Mouse (Mus musculus) CH12.LX (cell line): Measurements from ENCODE around the gene Gabrg2. TPM values are rescaled to one million over a fixed set of nuclear protein-coding genes. Genes with fewer than 3 reads are reported as not detected.

Experiments used
- DNase-seq: peaks from one replicate; pipeline ENCODE4 v3.0.0-alpha.2; 2013; ENCODE audit errors: extremely low read depth
- H3K27ac ChIP-seq: 2 replicates; pipeline ENCODE4 v1.5.1; 2012; ENCODE audit warnings: low read depth, mild to moderate bottlenecking, control low read depth, moderate library complexity; ENCODE audit not compliant: insufficient read depth
- H3K27me3 ChIP-seq: replicated peaks from 2 replicates; pipeline ENCODE3; 2012; ENCODE audit warnings: inconsistent platforms
- H3K36me3 ChIP-seq, 2 experiments: replicated peaks in 1 of 2; 2 replicates each; pipeline versions ENCODE3 to v1.6.1; 2012; ENCODE audit warnings: inconsistent platforms in 1 of 2, low read length in 1 of 2, mild to moderate bottlenecking in 1 of 2, mixed read lengths in 1 of 2, moderate library complexity in 1 of 2; ENCODE audit not compliant: control insufficient read depth in 1 of 2, insufficient read depth in 1 of 2
- H3K4me1 ChIP-seq, 2 experiments: 2 replicates each; pipeline ENCODE4 v1.6.1; 2012; ENCODE audit warnings: inconsistent platforms in 1 of 2, moderate library complexity in 1 of 2; ENCODE audit not compliant: insufficient read depth in 2 of 2, control insufficient read depth in 1 of 2
- H3K4me2 ChIP-seq: 2 replicates; pipeline ENCODE4 v1.6.1; 2012; ENCODE audit warnings: low read depth, mild to moderate bottlenecking, control low read depth; ENCODE audit not compliant: poor library complexity, insufficient read depth, severe bottlenecking
- H3K4me3 ChIP-seq, 3 experiments: fragments of 150-350 bp in 1 of 3; sonication (generic) in 1 of 3; replicated peaks in 1 of 3; 2 replicates each; pipeline versions ENCODE3 to v1.5.1; 2011 to 2012; ENCODE audit warnings: low read depth in 2 of 3, low read length in 2 of 3, mild to moderate bottlenecking in 2 of 3, moderate library complexity in 2 of 3, control low read depth in 1 of 3, improper control_type of control experiment in 1 of 3, inconsistent platforms in 1 of 3, mixed read lengths in 1 of 3; ENCODE audit not compliant: poor library complexity in 1 of 3
- H3K79me2 ChIP-seq: replicated peaks from 2 replicates; pipeline ENCODE4 v1.6.1; 2012; ENCODE audit warnings: mild to moderate bottlenecking, moderate library complexity; ENCODE audit not compliant: control insufficient read depth, poor library complexity, insufficient read depth, severe bottlenecking; ENCODE audit errors: extremely low read depth
- H3K9ac ChIP-seq: 2 replicates; pipeline ENCODE4 v1.6.1; 2012; ENCODE audit warnings: low read depth, mild to moderate bottlenecking, control low read depth, moderate library complexity; ENCODE audit not compliant: insufficient read depth
- H3K9me3 ChIP-seq: replicated peaks from 2 replicates; pipeline ENCODE3; 2012; ENCODE audit warnings: low read length, inconsistent platforms, mixed read lengths
- CHD2 ChIP-seq: IDR thresholded peaks from 2 replicates; pipeline ENCODE4 v1.6.1; 2011; ENCODE audit warnings: low read length, improper control_type of control experiment
- CTCF ChIP-seq, 2 experiments: IDR thresholded peaks in 1 of 2; conservative IDR thresholded peaks in 1 of 2; 2 replicates each; pipeline ENCODE4 v1.5.1; 2011 to 2012; ENCODE audit warnings: low read depth in 2 of 2, low read length in 2 of 2, improper control_type of control experiment in 1 of 2, inconsistent platforms in 1 of 2, mild to moderate bottlenecking in 1 of 2, moderate library complexity in 1 of 2
- E2F4 ChIP-seq: IDR thresholded peaks from 2 replicates; pipeline ENCODE4 v1.6.1; 2011; ENCODE audit warnings: low read depth, low read length, improper control_type of control experiment; ENCODE audit not compliant: insufficient replicate concordance
- ELF1 ChIP-seq: IDR thresholded peaks from 2 replicates; pipeline ENCODE4 v1.6.1; 2014; ENCODE audit warnings: low read depth, mild to moderate bottlenecking, inconsistent platforms, low read length, improper control_type of control experiment
- ETS1 ChIP-seq: conservative IDR thresholded peaks from 2 replicates; pipeline ENCODE4 v1.6.1; 2012; ENCODE audit warnings: low read depth, mild to moderate bottlenecking, inconsistent platforms, low read length, improper control_type of control experiment, moderate library complexity
- GABPA ChIP-seq: IDR thresholded peaks from 2 replicates; pipeline ENCODE4 v1.6.1; 2012; ENCODE audit warnings: low read depth, low read length, improper control_type of control experiment, inconsistent platforms; ENCODE audit not compliant: insufficient replicate concordance
- HCFC1 ChIP-seq: IDR thresholded peaks from 2 replicates; pipeline ENCODE4 v1.6.1; 2012; ENCODE audit warnings: low read depth, mild to moderate bottlenecking, inconsistent platforms, low read length, improper control_type of control experiment
- IRF4 ChIP-seq: IDR thresholded peaks from 2 replicates; pipeline ENCODE4 v1.6.1; 2014; ENCODE audit warnings: low read depth, mild to moderate bottlenecking, inconsistent platforms, low read length, improper control_type of control experiment
- JUN ChIP-seq: IDR thresholded peaks from 2 replicates; pipeline ENCODE4 v1.6.1; 2011; ENCODE audit warnings: low read depth, mild to moderate bottlenecking, low read length, improper control_type of control experiment, moderate library complexity; ENCODE audit not compliant: insufficient read depth
- JUND ChIP-seq: conservative IDR thresholded peaks from 2 replicates; pipeline ENCODE4 v1.6.1; 2011; ENCODE audit warnings: low read depth, low read length, improper control_type of control experiment
- MAFK ChIP-seq: IDR thresholded peaks from 2 replicates; pipeline ENCODE4 v1.6.1; 2011; ENCODE audit warnings: low read length, improper control_type of control experiment; ENCODE audit not compliant: insufficient replicate concordance
- MAX ChIP-seq: IDR thresholded peaks from 2 replicates; pipeline ENCODE4 v1.6.1; 2011; ENCODE audit warnings: low read length, improper control_type of control experiment
- MAZ ChIP-seq: IDR thresholded peaks from 2 replicates; pipeline ENCODE4 v1.6.1; 2012; ENCODE audit warnings: low read depth, mild to moderate bottlenecking, inconsistent platforms, low read length, improper control_type of control experiment, moderate library complexity
- NRF1 ChIP-seq: IDR thresholded peaks from 2 replicates; pipeline ENCODE4 v1.6.1; 2014; ENCODE audit warnings: low read depth, mild to moderate bottlenecking, inconsistent platforms, low read length, improper control_type of control experiment, moderate library complexity
- PAX5 ChIP-seq: IDR thresholded peaks from 2 replicates; pipeline ENCODE4 v1.6.1; 2012; ENCODE audit warnings: low read length, inconsistent platforms, mixed read lengths
- TBP ChIP-seq: conservative IDR thresholded peaks from 2 replicates; pipeline ENCODE4 v1.6.1; 2011; ENCODE audit warnings: low read depth, low read length, improper control_type of control experiment
- TCF12 ChIP-seq: IDR thresholded peaks from 2 replicates; pipeline ENCODE4 v1.6.1; 2014; ENCODE audit warnings: low read depth, mild to moderate bottlenecking, inconsistent platforms, low read length, improper control_type of control experiment
- USF1 ChIP-seq: IDR thresholded peaks from 2 replicates; pipeline ENCODE4 v1.6.1; 2014; ENCODE audit warnings: low read depth, mild to moderate bottlenecking, inconsistent platforms, low read length, improper control_type of control experiment
- USF2 ChIP-seq: conservative IDR thresholded peaks from 2 replicates; pipeline ENCODE4 v1.6.1; 2011; ENCODE audit warnings: low read depth, low read length, improper control_type of control experiment
- ZNF384 ChIP-seq: IDR thresholded peaks from 2 replicates; pipeline ENCODE4 v1.6.1; 2012; ENCODE audit warnings: low read depth, low read length, improper control_type of control experiment, inconsistent platforms
- dilution Hi-C: fragments of 300-500 bp; cut with MboI; formaldehyde crosslinking; loops from 2 replicates; pipeline ENCODE4 v1.14.3; 2020; ENCODE audit warnings: low sequenced_read_pairs; ENCODE audit not compliant: extremely low pct_unique_long_range_greater_than_20kb, extremely low pct_ligation_motif_present
- in situ Hi-C: fragments of 300-500 bp; cut with MboI; formaldehyde crosslinking; loops from 3 replicates; pipeline ENCODE4 v1.14.3; 2019; ENCODE audit warnings: low sequenced_read_pairs, low pct_ligation_motif_present, low pct_unique_long_range_greater_than_20kb, mixed read lengths
- polyA plus RNA-seq: library from polyadenylated mRNA; unstranded; fragments of >175 nt; gene quantifications from 2 replicates; pipeline ENCODE4 v1.2.1, GENCODE M21; 2012; ENCODE audit warnings: low read depth; ENCODE audit not compliant: insufficient read length
- total RNA-seq, 2 experiments: library from RNA; depleted of rRNA; stranded (reverse); fragments of 300-350 nt in 1 of 2; fragments of >200 nt in 1 of 2; gene quantifications; 2 replicates each; pipeline ENCODE4 v1.2.3; 2012 to 2014

The Gabrg2 gene
- total and polyA plus RNA-seq, 3 experiments = not detected

DNA sequence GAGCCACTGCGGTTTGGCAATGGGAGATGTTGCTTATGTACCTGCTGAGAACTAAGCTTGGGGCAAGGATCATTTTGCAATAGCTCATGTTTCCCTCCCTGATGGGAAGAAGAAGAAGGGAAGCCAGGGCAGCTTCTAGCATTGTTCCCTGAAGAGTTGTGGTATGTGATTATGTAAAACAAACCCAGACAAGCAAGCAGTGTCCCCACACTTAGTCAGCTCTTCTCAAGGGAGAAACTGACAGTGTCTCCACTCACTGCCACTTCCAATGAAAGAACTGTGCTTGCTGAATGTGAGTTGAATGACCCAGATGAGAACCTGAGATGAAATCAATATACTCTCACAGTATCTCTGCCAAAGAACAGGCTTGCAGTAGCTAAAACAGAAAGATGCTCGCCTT lies 62.7 kb downstream of the Gabrg2 start:
- dilution Hi-C loops = no loop called here
- in situ Hi-C loops = no loop called here
- no peak overlapping the region for H3K27ac ChIP-seq

DNA sequence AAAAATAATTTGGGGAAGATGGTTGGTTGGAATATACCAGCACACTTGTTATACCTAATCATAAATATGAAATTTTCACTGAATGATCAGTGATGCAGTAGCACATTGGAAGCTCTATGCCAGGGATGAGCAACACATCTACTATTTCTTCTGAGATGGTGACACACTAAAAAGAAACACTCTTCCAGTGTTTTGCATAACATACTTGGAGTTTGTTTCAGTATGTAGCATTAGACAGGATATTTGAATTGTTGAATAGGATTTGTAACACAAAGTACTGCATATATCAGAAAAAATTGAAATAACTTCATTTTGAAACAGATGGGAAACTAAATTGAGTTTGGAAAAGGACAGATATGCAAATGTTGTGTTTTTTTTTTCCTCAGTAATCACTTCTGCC lies 81.8 kb downstream of the Gabrg2 start:
- Histone ChIP-seq H3K9me3 (no peaks in the 10 kb centered on the region), H3K4me1 (no peaks in the 10 kb centered on the region), H3K9ac (no peak overlapping the region), H3K4me3 (no peak overlapping the region), H3K27ac (no peak overlapping the region), H3K4me2 (no peak overlapping the region), H3K36me3 (no peaks in the 10 kb centered on the region), H3K79me2 (no peaks in the 10 kb centered on the region), H3K27me3 (no peaks in the 10 kb centered on the region)
- in situ Hi-C loops = no loop called here
- TF ChIP-seq MAZ (no peak), ZNF384 (no peak)
- DNase-seq = no peak
- dilution Hi-C loops = no loop called here

More for the DNA sequence above, 62.7 kb downstream of the Gabrg2 start:
- Histone ChIP-seq H3K9me3 (no peaks in the 10 kb centered on the region), H3K4me2 (no peak overlapping the region), H3K27me3 (no peaks in the 10 kb centered on the region), H3K4me3 (no peak overlapping the region), H3K4me1 (peaks cover 0 to 5% of the 10 kb centered on the region in 2 experiments; a peak in 1 of 4 replicates), H3K9ac (no peak overlapping the region), H3K36me3 (no peaks in the 10 kb centered on the region), H3K79me2 (no peaks in the 10 kb centered on the region)
- DNase-seq = no peak
- TF ChIP-seq CTCF (conservative IDR thresholded peaks at IDR 0.05 in 1 of 2, IDR thresholded peaks at IDR 0.05 in 1 of 2; ENCODE audit: low read depth in 2 of 2, low read length in 2 of 2) = no peak
- TF ChIP-seq GABPA = no peak
- TF ChIP-seq USF1 = no peak
- no peak for TF ChIP-seq ZNF384
- TF ChIP-seq HCFC1 = no peak
- no peak for TF ChIP-seq MAFK

DNA sequence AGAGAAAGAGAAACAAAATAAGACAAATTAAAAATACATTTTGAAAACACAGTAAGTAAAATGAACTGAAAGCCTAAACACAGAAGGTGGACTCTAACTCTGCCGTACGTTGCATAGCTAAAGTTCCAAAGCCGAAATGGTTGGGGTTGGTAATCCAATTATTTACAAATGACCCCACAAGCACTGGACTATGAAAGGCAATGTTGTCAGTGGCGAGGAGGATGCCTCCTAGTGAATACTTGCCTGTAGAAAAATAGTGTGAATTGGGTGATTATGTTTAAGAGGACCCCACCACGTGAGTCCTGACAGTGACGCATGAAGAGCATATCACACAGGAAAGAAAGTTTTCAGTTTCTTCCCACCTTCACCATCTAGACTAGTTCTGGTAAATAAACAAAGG lies 86.6 kb downstream of the Gabrg2 start:
- dilution Hi-C loops (no loop called here), in situ Hi-C loops (no loop called here)
- H3K36me3 ChIP-seq = no peaks in the 10 kb centered on the region
- H3K4me1 ChIP-seq = no peaks in the 10 kb centered on the region
- no peak for DNase-seq
- no peaks in the 10 kb centered on the region for H3K9me3 ChIP-seq
- no peak overlapping the region for H3K27ac ChIP-seq
- no peak overlapping the region for H3K9ac ChIP-seq
- no peaks in the 10 kb centered on the region for H3K79me2 ChIP-seq
- no peak overlapping the region for H3K4me3 ChIP-seq
- H3K27me3 ChIP-seq = no peaks in the 10 kb centered on the region
- TF ChIP-seq CTCF (conservative IDR thresholded peaks at IDR 0.05 in 1 of 2, IDR thresholded peaks at IDR 0.05 in 1 of 2; ENCODE audit: low read depth in 2 of 2, low read length in 2 of 2) (no peak), PAX5 (no peak), JUN (no peak), TBP (no peak), TCF12 (no peak), JUND (no peak), ELF1 (no peak), USF2 (no peak), E2F4 (no peak), ZNF384 (no peak), GABPA (no peak), NRF1 (no peak), CHD2 (no peak), ETS1 (no peak), MAX (no peak), IRF4 (no peak), USF1 (no peak)
- H3K4me2 ChIP-seq = no peak overlapping the region
